Mouse (Mus musculus) heart, postnatal 0 days (tissue): ENCODE results near the gene Cdkn2b.

Experiments
- CTCF ChIP-seq: IDR thresholded peaks from 2 replicates; pipeline ENCODE4 v1.5.1; 2016; ENCODE audit warnings: antibody characterized with exemption, control low read depth, low read depth
- EP300 ChIP-seq: IDR thresholded peaks from 2 replicates; pipeline ENCODE4 v1.6.1; 2016; ENCODE audit warnings: antibody characterized with exemption, low read depth

GRCm38 (mm10) chr4:89313461-89313860, 2.6 kb upstream of the Cdkn2b start:
- no peak for TF ChIP-seq CTCF
- TF ChIP-seq EP300, result no peak
